Mouse (Mus musculus): ENCODE measurements around the gene Dync1i1. TPM values are rescaled to one million over a fixed set of nuclear protein-coding genes. Genes with fewer than 3 reads are reported as not detected.
A peak's percentile ranks its signal among the peaks of the same experiment; 100 is the strongest.

Gene Dync1i1
- polyA plus RNA-seq, 1 experiment from 2014 or later: 32.2 TPM

GRCm38 (mm10) chr6:5961960-5962359, 236.5 kb downstream of the Dync1i1 start:
- no peaks in the 10 kb centered on the region for H3K9me3 ChIP-seq (ENCODE audit: control insufficient read depth, low read length)
- H3K36me3 ChIP-seq (ENCODE audit: control insufficient read depth, insufficient read depth, low read length): no peaks in the 10 kb centered on the region
- H3K4me2 ChIP-seq (ENCODE audit: low read depth, low read length): no peak overlapping the region
- ATAC-seq (ENCODE audit: low read depth): no peak
- 92% methylated on average over 3 of the region's 3 CpGs for WGBS
- H3K27me3 ChIP-seq (ENCODE audit: control insufficient read depth, insufficient read depth, low read length): no peaks in the 10 kb centered on the region
- H3K4me1 ChIP-seq (ENCODE audit: control insufficient read depth, insufficient read depth, low read length): no peaks in the 10 kb centered on the region
- no peak overlapping the region for H3K27ac ChIP-seq (ENCODE audit: low read depth, low read length)
- no peak overlapping the region for H3K4me3 ChIP-seq (ENCODE audit: low read depth, low read length)
- H3K9ac ChIP-seq (replicated peaks; ENCODE audit: low read depth, low read length): no peak overlapping the region

GRCm38 (mm10) chr6:5966376-5966775, 240.9 kb downstream of the Dync1i1 start:
- WGBS: 94% methylated on average over 7 of the region's 7 CpGs
- H3K4me2 ChIP-seq (ENCODE audit: low read depth, low read length): no peak overlapping the region
- H3K9ac ChIP-seq (replicated peaks; ENCODE audit: low read depth, low read length): no peak overlapping the region
- no peaks in the 10 kb centered on the region for H3K9me3 ChIP-seq (ENCODE audit: control insufficient read depth, low read length)
- no peak overlapping the region for H3K4me3 ChIP-seq (ENCODE audit: low read depth, low read length)
- H3K36me3 ChIP-seq (ENCODE audit: control insufficient read depth, insufficient read depth, low read length): no peaks in the 10 kb centered on the region
- no peak for ATAC-seq (ENCODE audit: low read depth)
- no peaks in the 10 kb centered on the region for H3K27me3 ChIP-seq (ENCODE audit: control insufficient read depth, insufficient read depth, low read length)
- H3K4me1 ChIP-seq (ENCODE audit: control insufficient read depth, insufficient read depth, low read length): no peaks in the 10 kb centered on the region
- no peak overlapping the region for H3K27ac ChIP-seq (ENCODE audit: low read depth, low read length)

GRCm38 (mm10) chr6:5966806-5967445, 241.5 kb downstream of the Dync1i1 start:
- ATAC-seq (ENCODE audit: low read depth): no peak
- H3K36me3 ChIP-seq (ENCODE audit: control insufficient read depth, insufficient read depth, low read length): no peaks in the 10 kb centered on the region
- no peak overlapping the region for H3K27ac ChIP-seq (ENCODE audit: low read depth, low read length)
- H3K9me3 ChIP-seq (ENCODE audit: control insufficient read depth, low read length): no peaks in the 10 kb centered on the region
- H3K27me3 ChIP-seq (ENCODE audit: control insufficient read depth, insufficient read depth, low read length): no peaks in the 10 kb centered on the region
- H3K4me3 ChIP-seq (ENCODE audit: low read depth, low read length): no peak overlapping the region
- H3K4me1 ChIP-seq (ENCODE audit: control insufficient read depth, insufficient read depth, low read length): no peaks in the 10 kb centered on the region
- WGBS: 90% methylated on average over 8 of the region's 8 CpGs
- H3K9ac ChIP-seq (replicated peaks; ENCODE audit: low read depth, low read length): no peak overlapping the region
- no peak overlapping the region for H3K4me2 ChIP-seq (ENCODE audit: low read depth, low read length)

- H3K27ac ChIP-seq (ENCODE audit: low read depth, low read length): no peak overlapping the region
- H3K4me1 ChIP-seq (ENCODE audit: control insufficient read depth, insufficient read depth, low read length): no peaks in the 10 kb centered on the region
- no peak for ATAC-seq (ENCODE audit: low read depth)
- no peak overlapping the region for H3K4me3 ChIP-seq (ENCODE audit: low read depth, low read length)
- H3K27me3 ChIP-seq (ENCODE audit: control insufficient read depth, insufficient read depth, low read length): no peaks in the 10 kb centered on the region
- H3K9me3 ChIP-seq (ENCODE audit: control insufficient read depth, low read length): no peaks in the 10 kb centered on the region
- H3K4me2 ChIP-seq (ENCODE audit: low read depth, low read length): no peak overlapping the region
- H3K36me3 ChIP-seq (ENCODE audit: control insufficient read depth, insufficient read depth, low read length): no peaks in the 10 kb centered on the region
- H3K9ac ChIP-seq (replicated peaks; ENCODE audit: low read depth, low read length): no peak overlapping the region
- 80% methylated on average over 4 of the region's 4 CpGs for WGBS
Observed at GRCm38 (mm10) chr6:5967545-5967944, 242.1 kb downstream of the Dync1i1 start.

GRCm38 (mm10) chr6:5969613-5970012, 244.2 kb downstream of the Dync1i1 start:
- Histone ChIP-seq H3K27ac (ENCODE audit: low read depth, low read length) (no peak overlapping the region), H3K4me1 (ENCODE audit: control insufficient read depth, insufficient read depth, low read length) (no peaks in the 10 kb centered on the region), H3K36me3 (ENCODE audit: control insufficient read depth, insufficient read depth, low read length) (no peaks in the 10 kb centered on the region), H3K27me3 (ENCODE audit: control insufficient read depth, insufficient read depth, low read length) (no peaks in the 10 kb centered on the region), H3K4me2 (ENCODE audit: low read depth, low read length) (no peak overlapping the region), H3K9me3 (ENCODE audit: control insufficient read depth, low read length) (no peaks in the 10 kb centered on the region), H3K4me3 (ENCODE audit: low read depth, low read length) (no peak overlapping the region), H3K9ac (replicated peaks; ENCODE audit: low read depth, low read length) (no peak overlapping the region)
- WGBS: 90% methylated on average over 8 of the region's 8 CpGs
- no peak for ATAC-seq (ENCODE audit: low read depth)

- H3K9me3 ChIP-seq (ENCODE audit: control insufficient read depth, low read length): no peaks in the 10 kb centered on the region
- no peak overlapping the region for H3K27ac ChIP-seq (ENCODE audit: low read depth, low read length)
- 62% methylated on average over 4 of the region's 4 CpGs for WGBS
- no peak overlapping the region for H3K4me3 ChIP-seq (ENCODE audit: low read depth, low read length)
- H3K27me3 ChIP-seq (ENCODE audit: control insufficient read depth, insufficient read depth, low read length): no peaks in the 10 kb centered on the region
- no peaks in the 10 kb centered on the region for H3K36me3 ChIP-seq (ENCODE audit: control insufficient read depth, insufficient read depth, low read length)
- ATAC-seq (ENCODE audit: low read depth): no peak
- no peak overlapping the region for H3K4me2 ChIP-seq (ENCODE audit: low read depth, low read length)
- H3K4me1 ChIP-seq (ENCODE audit: control insufficient read depth, insufficient read depth, low read length): no peaks in the 10 kb centered on the region
- no peak overlapping the region for H3K9ac ChIP-seq (replicated peaks; ENCODE audit: low read depth, low read length)
Observed at GRCm38 (mm10) chr6:5976241-5976640, 250.8 kb downstream of the Dync1i1 start.

GRCm38 (mm10) chr6:5977238-5977920, 251.9 kb downstream of the Dync1i1 start:
- Histone ChIP-seq H3K4me2 (ENCODE audit: low read depth, low read length) (no peak overlapping the region), H3K4me3 (ENCODE audit: low read depth, low read length) (no peak overlapping the region), H3K4me1 (ENCODE audit: control insufficient read depth, insufficient read depth, low read length) (no peaks in the 10 kb centered on the region), H3K27ac (ENCODE audit: low read depth, low read length) (no peak overlapping the region), H3K9me3 (ENCODE audit: control insufficient read depth, low read length) (no peaks in the 10 kb centered on the region), H3K9ac (replicated peaks; ENCODE audit: low read depth, low read length) (no peak overlapping the region), H3K36me3 (ENCODE audit: control insufficient read depth, insufficient read depth, low read length) (no peaks in the 10 kb centered on the region), H3K27me3 (ENCODE audit: control insufficient read depth, insufficient read depth, low read length) (no peaks in the 10 kb centered on the region)
- no peak for ATAC-seq (ENCODE audit: low read depth)
- WGBS: 73% methylated on average over 15 of the region's 15 CpGs

- no peaks in the 10 kb centered on the region for H3K36me3 ChIP-seq (ENCODE audit: control insufficient read depth, insufficient read depth, low read length)
- H3K9ac ChIP-seq (replicated peaks; ENCODE audit: low read depth, low read length): no peak overlapping the region
- 61% methylated on average over 6 of the region's 6 CpGs for WGBS
- no peak overlapping the region for H3K4me2 ChIP-seq (ENCODE audit: low read depth, low read length)
- no peak overlapping the region for H3K27ac ChIP-seq (ENCODE audit: low read depth, low read length)
- H3K27me3 ChIP-seq (ENCODE audit: control insufficient read depth, insufficient read depth, low read length): no peaks in the 10 kb centered on the region
- H3K4me1 ChIP-seq (ENCODE audit: control insufficient read depth, insufficient read depth, low read length): no peaks in the 10 kb centered on the region
- no peak overlapping the region for H3K4me3 ChIP-seq (ENCODE audit: low read depth, low read length)
- no peaks in the 10 kb centered on the region for H3K9me3 ChIP-seq (ENCODE audit: control insufficient read depth, low read length)
- no peak for ATAC-seq (ENCODE audit: low read depth)
Observed at GRCm38 (mm10) chr6:5991243-5991642, 265.8 kb downstream of the Dync1i1 start.

- Histone ChIP-seq H3K4me1 (ENCODE audit: control insufficient read depth, insufficient read depth, low read length) (no peaks in the 10 kb centered on the region), H3K27me3 (ENCODE audit: control insufficient read depth, insufficient read depth, low read length) (no peaks in the 10 kb centered on the region), H3K27ac (ENCODE audit: low read depth, low read length) (no peak overlapping the region), H3K36me3 (ENCODE audit: control insufficient read depth, insufficient read depth, low read length) (no peaks in the 10 kb centered on the region), H3K9ac (replicated peaks; ENCODE audit: low read depth, low read length) (no peak overlapping the region), H3K4me2 (ENCODE audit: low read depth, low read length) (peak overlapping the region; percentile 18; the same call in 1 of the 2 replicates), H3K4me3 (ENCODE audit: low read depth, low read length) (no peak overlapping the region), H3K9me3 (ENCODE audit: control insufficient read depth, low read length) (no peaks in the 10 kb centered on the region)
- WGBS: 48% methylated on average over 25 of the region's 25 CpGs
- peak; percentile 86 for ATAC-seq (ENCODE audit: low read depth)
Observed at GRCm38 (mm10) chr6:5991817-5992755, 266.6 kb downstream of the Dync1i1 start.

Data from neural tube, embryonic 14.5 days (tissue).